In genomic region chr5:9663416-9663815, GRCm38 (mm10) we compare ENCODE assay signal across 18 mouse cellular contexts.
"Had no signal": no experiment of that assay in that cellular context is flagged by ENCODE, and none has a peak within 500 bp of the region (broad histone marks: within the 10 kb centered on the region; RNA-seq: fewer than 3 reads in every experiment).

No protein-coding gene starts in this region.

- H3K27ac ChIP-seq: liver, embryonic 15.5 days; lung, embryonic 15.5 days; macrophage; midbrain, embryonic 13.5 days; midbrain, embryonic 15.5 days; neural tube, embryonic 12.5 days; stomach, embryonic 15.5 days; stomach, postnatal 0 days had no signal

- DNase-seq: liver, postnatal 0 days; lung, adult 2 months; lung, postnatal 14 days; lung, postnatal 36 days; right cerebral cortex, postnatal 14 days; thymus, adult 18-20 months; thymus, postnatal 14 days; thymus, postnatal 36 days had no signal

- H3K4me3 ChIP-seq: liver, embryonic 15.5 days; lung, embryonic 15.5 days; megakaryocyte, embryonic 14.5 days; midbrain, embryonic 13.5 days; midbrain, embryonic 15.5 days; neural tube, embryonic 12.5 days; stomach, embryonic 15.5 days had no signal

- ATAC-seq: liver, postnatal 0 days; lung, postnatal 0 days; midbrain, embryonic 13.5 days; midbrain, embryonic 15.5 days had no signal
